Mouse (Mus musculus) C2C12 (cell line): ENCODE measurements around the gene Zfc3h1. TPM values are rescaled to one million over a fixed set of nuclear protein-coding genes. Genes with fewer than 3 reads are reported as not detected.

Source experiments
- H3K27me3 ChIP-seq: one replicate; pipeline ENCODE4 v1.6.1; 2011; ENCODE audit not compliant: control insufficient read depth, insufficient read depth, insufficient read length
- H3K36me3 ChIP-seq: one replicate; pipeline ENCODE4 v1.6.1; 2011; ENCODE audit not compliant: control insufficient read depth, insufficient read depth
- H3K4me3 ChIP-seq: one replicate; pipeline ENCODE4 v1.5.1; 2011; ENCODE audit warnings: mild to moderate bottlenecking, control low read depth; ENCODE audit not compliant: poor library complexity, insufficient read depth, severe bottlenecking
- H3K79me2 ChIP-seq: one replicate; pipeline ENCODE4 v1.6.1; 2011; ENCODE audit not compliant: control insufficient read depth, insufficient read depth
- H3K79me3 ChIP-seq: one replicate; pipeline ENCODE4 v1.6.1; 2011; ENCODE audit warnings: low read depth, control low read depth
- H3ac ChIP-seq: one replicate; pipeline ENCODE3; 2011; ENCODE audit warnings: low read depth; ENCODE audit not compliant: control insufficient read depth, insufficient read length
- CEBPB ChIP-seq: IDR thresholded peaks from one replicate; pipeline ENCODE4 v1.6.1; 2011; ENCODE audit warnings: low read depth, mild to moderate bottlenecking, control low read depth, moderate library complexity
- CTCF ChIP-seq: IDR thresholded peaks from one replicate; pipeline ENCODE4 v1.5.1; 2011; ENCODE audit not compliant: control insufficient read depth, insufficient read depth, insufficient read length
- FOSL1 ChIP-seq: IDR thresholded peaks from one replicate; pipeline ENCODE4 v1.8.0; 2011; ENCODE audit warnings: mild to moderate bottlenecking, low read length; ENCODE audit not compliant: poor library complexity, insufficient read depth, severe bottlenecking
- MAX ChIP-seq: IDR thresholded peaks from one replicate; pipeline ENCODE4 v1.6.1; 2011; ENCODE audit warnings: mild to moderate bottlenecking, control low read depth
- MYOD1 ChIP-seq: IDR thresholded peaks from one replicate; pipeline ENCODE4 v1.6.1; 2011; ENCODE audit warnings: low read depth; ENCODE audit not compliant: control insufficient read depth, insufficient read length
- MYOG ChIP-seq: IDR thresholded peaks from one replicate; pipeline ENCODE4 v1.6.1; 2011; ENCODE audit not compliant: control insufficient read depth, insufficient read length; ENCODE audit errors: extremely low read depth
- USF1 ChIP-seq: IDR thresholded peaks from one replicate; pipeline ENCODE4 v1.6.1; 2011; ENCODE audit warnings: low read depth, mild to moderate bottlenecking, control low read depth, moderate library complexity
- long read RNA-seq, 2 experiments: library from polyadenylated mRNA; unstranded; transcript quantifications; one replicate each; pipeline ENCODE4 v2.0.0; 2019 to 2020
- polyA plus RNA-seq: library from polyadenylated mRNA; unstranded; fragments of >200 nt; fragmentation: generic; extraction: Trizol; gene quantifications from one replicate; pipeline ENCODE4 v1.2.1, GENCODE M21; 2012; ENCODE audit warnings: missing spikeins

Gene Zfc3h1
- 5.9 TPM for polyA plus RNA-seq
- long read RNA-seq, experiment 1, partial matches to known transcripts, result 4 of 6 reads
- long read RNA-seq, experiment 1, other reads (novel, unspliced or antisense), result 2 of 6 reads
- long read RNA-seq, experiment 2, partial matches to known transcripts, result 6 of 6 reads
- long read RNA-seq, experiment 2, other reads (novel, unspliced or antisense), result 0 of 6 reads

- Histone ChIP-seq H3K79me3 (peaks cover 76% of the 10 kb centered on the region), H3K79me2 (peaks cover 93% of the 10 kb centered on the region), H3K36me3 (peaks cover 24% of the 10 kb centered on the region), H3K27me3 (no peaks in the 10 kb centered on the region), H3K4me3 (peak within 1 kb of the TSS; percentile 83), H3ac (peak within 1 kb of the TSS; percentile 93)
- TF ChIP-seq USF1 (no peak), CTCF (peak; percentile 56)
These were observed at the start of gene Zfc3h1, which contains the start of gene Thap2 for GRCm38 (mm10) chr10:115384221-115385017. TSS of gene Zfc3h1 (plus strand) at chr10:115384959. TSS of gene Thap2 (minus strand) at chr10:115384443.

GRCm38 (mm10) chr10:115336901-115337300 lies 47.9 kb upstream of the Zfc3h1 start:
- Histone ChIP-seq H3K36me3 (peaks cover 7% of the 10 kb centered on the region), H3K79me3 (no peaks in the 10 kb centered on the region), H3ac (no peak overlapping the region), H3K27me3 (no peaks in the 10 kb centered on the region), H3K4me3 (no peak overlapping the region), H3K79me2 (no peaks in the 10 kb centered on the region)
- TF ChIP-seq MYOG (no peak), CEBPB (no peak), FOSL1 (no peak), CTCF (no peak), MYOD1 (no peak), MAX (no peak), USF1 (no peak)

DNA sequence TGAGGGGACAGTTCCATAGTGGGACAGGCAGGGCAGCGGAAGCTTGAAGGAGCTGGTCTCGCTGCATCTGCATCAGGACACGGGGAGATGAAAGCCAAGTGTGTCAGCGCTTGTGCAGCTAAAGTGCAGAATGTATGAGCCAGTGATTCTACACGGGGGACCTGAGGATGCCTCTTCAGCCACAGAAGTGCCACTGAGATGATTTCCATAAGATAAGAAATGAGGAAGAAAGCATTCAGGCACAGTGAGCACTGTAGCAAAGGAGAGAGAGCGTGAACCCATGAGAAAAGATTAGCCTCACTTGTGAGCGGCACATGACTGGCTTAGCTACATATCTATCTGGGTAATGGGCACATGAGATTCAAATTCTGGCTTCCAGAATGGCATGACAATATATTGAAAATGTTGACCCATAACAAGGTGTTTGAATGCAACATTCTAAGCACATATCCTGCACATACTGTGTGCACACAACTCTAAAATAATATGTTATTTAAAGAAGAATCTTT lies 44.9 kb upstream of the Zfc3h1 start:
- Histone ChIP-seq H3K36me3 (peaks cover 22% of the 10 kb centered on the region), H3K4me3 (no peak overlapping the region), H3K27me3 (no peaks in the 10 kb centered on the region), H3K79me3 (no peaks in the 10 kb centered on the region), H3ac (no peak overlapping the region), H3K79me2 (no peaks in the 10 kb centered on the region)
- TF ChIP-seq CEBPB, result no peak
- TF ChIP-seq MYOD1, result no peak
- TF ChIP-seq MYOG, result no peak
- no peak for TF ChIP-seq CTCF
- TF ChIP-seq MAX, result no peak
- no peak for TF ChIP-seq FOSL1
- no peak for TF ChIP-seq USF1

GRCm38 (mm10) chr10:115342771-115343425 lies 41.9 kb upstream of the Zfc3h1 start:
- Histone ChIP-seq H3K79me3 (no peaks in the 10 kb centered on the region), H3ac (no peak overlapping the region), H3K79me2 (no peaks in the 10 kb centered on the region), H3K27me3 (no peaks in the 10 kb centered on the region), H3K4me3 (no peak overlapping the region), H3K36me3 (peaks cover 26% of the 10 kb centered on the region)
- TF ChIP-seq MYOD1 (no peak), MAX (no peak), FOSL1 (no peak), MYOG (no peak), CEBPB (no peak), CTCF (no peak), USF1 (no peak)

DNA sequence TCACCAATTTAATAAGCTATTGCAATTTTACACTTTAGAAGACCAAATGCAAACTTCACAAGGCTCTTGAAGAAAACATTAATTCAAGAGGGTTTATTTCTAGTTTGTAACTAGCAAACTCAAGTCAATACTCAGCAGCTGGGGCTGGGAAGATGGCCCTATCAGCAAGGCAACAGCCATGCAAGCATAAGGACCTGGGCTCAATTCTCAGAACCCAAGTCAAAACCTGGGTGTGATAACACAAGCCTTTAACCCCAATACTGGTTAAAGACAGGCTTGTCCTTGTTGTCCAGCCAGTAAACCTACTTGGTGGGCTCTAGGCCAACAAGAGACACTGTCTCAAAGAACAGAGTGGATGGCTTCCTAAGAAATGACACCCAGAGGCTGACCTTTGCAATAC lies 38.3 kb upstream of the Zfc3h1 start:
- Histone ChIP-seq H3K79me3 (no peaks in the 10 kb centered on the region), H3K4me3 (no peak overlapping the region), H3K36me3 (peaks cover 20% of the 10 kb centered on the region), H3K79me2 (no peaks in the 10 kb centered on the region), H3ac (no peak overlapping the region), H3K27me3 (no peaks in the 10 kb centered on the region)
- TF ChIP-seq MYOD1 (no peak), CTCF (no peak), USF1 (no peak), MYOG (no peak), FOSL1 (no peak), CEBPB (no peak), MAX (no peak)
